Mouse (Mus musculus): ENCODE results near the gene 1810055G02Rik.

1810055G02Rik gene

DNA sequence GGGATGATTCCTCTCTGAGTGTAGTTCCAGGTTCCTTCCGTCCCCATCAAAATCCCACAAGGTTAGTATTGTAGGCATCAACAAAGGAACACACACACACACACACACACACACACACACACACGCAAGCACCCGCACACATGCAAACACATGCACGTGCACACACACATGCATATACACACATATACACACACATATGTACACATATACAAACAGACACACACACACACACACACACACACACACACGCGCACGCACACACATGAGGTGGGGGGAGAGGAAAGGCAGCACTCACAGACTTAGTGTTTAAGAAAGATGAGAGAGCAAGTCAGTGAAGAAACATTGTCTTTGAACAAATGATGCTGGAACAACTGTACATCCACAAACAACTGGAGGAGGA lies 35.3 kb downstream of the 1810055G02Rik start:
- in situ Hi-C loops (cut with MboI) = no loop called here

DNA sequence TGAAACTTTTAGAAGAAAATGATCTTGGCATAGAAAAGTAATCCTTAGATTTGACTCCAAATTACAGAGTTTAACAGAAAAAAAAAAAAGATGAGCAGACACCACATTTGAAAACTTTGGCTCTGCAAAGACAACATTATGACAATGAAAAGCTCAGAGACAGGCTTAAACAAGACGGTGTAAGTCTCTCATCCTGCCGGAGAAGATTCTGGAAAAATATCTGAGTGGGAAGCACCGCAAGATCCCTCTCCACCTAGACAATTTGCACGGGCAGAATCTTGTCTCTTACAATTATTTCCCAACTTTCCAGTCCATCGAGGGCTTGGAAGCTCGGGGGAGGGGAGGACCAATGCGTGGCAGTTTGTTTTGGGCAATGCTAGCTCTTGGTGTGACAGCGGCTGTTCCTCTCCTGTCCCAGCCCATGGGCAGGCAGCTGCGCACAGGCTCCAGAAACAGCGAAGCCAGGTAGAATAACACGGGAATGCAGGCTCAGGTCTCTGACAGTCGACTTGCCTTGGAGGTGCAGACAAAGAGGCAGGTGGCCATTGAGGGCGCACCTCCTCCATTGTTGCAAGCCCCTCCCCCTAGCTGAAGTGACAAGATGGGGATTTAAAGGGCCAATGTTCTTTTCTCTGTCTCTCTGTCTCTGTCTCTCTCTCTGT lies 35.9 kb downstream of the 1810055G02Rik start:
- in situ Hi-C loops (cut with MboI) = no loop called here

DNA sequence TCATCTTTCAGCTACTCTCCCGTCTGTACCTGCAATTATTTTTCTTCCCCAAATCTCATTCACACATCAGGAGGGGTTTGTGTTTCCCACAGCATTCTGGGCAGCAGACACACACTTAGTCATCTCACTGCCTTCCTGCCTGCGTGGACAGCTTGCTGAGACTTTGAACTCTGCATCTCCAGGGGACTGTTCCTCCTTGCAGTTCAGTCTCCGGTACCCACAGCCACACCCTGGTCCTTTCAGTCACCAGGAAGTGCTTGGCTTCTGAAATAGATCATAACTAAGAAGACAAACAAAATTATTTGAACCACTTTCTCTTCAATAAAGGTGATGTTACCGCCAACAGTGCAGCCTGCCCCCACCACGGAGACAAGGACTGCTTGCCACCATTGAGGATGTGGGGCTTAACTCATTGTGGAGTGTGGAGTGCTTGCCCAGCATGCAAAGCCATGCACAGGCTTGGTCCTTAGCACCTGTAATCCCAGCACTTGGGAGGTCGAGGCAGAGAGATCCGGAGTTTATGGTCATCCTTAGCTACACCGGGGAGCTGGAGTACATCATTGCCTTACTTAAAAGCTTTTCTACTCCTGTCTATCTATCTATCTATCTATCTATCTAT lies 44.6 kb downstream of the 1810055G02Rik start:
- in situ Hi-C loops (cut with MboI) = no loop called here

DNA sequence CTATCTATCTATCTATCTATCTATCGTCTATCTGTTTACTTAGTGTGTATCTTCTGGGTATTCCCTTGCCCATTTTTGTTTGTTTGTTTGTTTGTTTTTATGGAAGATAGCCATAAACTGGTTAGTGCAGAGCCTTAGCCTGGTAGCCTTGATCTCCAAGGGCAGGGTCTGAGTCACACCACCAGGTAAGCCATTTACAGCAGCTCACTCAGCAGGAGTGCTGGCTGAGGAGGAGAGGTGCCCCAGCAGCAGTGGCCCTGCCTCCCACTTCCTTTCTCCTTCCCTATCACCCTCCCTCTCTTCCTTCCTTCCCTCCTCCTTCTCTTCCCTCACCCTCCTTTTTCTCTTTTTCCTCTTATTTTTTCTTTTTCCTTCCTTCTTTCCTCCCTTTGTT lies 45.1 kb downstream of the 1810055G02Rik start:
- in situ Hi-C loops (cut with MboI) = no loop called here

DNA sequence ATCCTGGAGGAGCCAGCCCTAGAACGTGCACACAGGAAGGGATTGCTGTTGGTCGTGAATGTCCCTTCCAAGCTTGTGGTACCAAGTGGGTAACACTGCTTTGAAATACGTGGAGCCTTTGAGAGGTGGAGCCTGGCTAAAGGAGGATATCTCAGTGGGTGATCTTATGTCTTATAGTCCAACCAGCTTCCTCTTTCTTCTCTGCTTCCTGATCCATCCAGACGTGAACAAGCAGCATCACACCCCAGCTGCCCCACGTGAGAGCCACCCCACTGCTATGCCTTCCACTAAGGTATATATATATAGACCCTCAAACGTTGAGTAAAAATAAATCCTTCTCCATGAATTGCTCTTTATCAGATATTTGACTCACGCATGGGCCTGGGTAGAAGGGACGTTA lies 45.6 kb downstream of the 1810055G02Rik start:
- in situ Hi-C loops (cut with MboI) = no loop called here

DNA sequence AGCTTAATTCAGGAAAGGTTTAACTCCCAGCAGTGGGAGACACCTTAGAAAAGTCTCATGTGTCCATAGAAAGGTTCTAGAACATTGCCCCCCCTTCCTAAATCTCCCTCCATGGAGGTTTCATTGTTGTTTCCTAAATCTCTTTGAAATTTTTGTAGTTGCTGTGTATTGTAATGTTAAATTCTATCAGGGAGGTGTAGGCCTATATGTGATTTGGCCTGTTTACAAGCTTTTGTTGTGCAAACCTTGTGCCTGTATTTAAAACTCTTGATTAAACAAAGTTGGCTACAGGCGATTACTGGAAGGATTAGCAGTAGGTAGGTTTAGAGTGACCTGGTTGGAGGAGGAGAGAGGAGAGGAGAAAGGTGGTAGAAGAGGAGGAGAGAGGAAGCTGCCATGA lies 49.8 kb downstream of the 1810055G02Rik start:
- in situ Hi-C loops (cut with MboI) = no loop called here

DNA sequence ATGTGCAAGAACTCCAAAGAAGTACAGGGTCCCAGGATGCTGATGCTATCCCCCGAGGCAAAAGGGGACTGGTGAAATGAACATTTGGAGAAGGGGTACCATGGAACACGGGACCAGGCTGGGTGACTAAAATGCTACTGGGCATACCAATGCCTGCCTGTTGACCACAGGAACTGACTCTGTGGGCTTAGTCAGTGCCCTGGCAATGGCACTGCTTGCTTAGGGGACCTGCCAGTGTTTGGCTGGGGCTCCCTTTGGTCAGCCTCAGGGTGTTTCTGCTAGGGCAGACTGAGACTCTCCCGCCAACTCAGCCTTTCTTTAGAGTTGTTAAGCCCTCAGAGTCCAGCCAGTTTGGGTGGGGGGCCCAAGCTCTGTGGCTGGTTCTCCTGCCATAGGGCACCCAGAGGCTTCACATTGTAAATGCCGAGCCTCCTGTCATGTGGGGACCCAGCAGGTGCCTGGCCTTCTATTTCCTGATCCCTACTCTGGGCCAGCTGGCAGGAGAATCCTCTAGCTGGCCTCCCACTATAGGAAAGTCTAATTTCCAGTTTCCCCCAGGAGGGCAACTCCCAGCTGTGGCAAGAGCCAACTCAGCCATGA lies 57.2 kb downstream of the 1810055G02Rik start:
- in situ Hi-C loops (cut with MboI) = no loop called here

DNA sequence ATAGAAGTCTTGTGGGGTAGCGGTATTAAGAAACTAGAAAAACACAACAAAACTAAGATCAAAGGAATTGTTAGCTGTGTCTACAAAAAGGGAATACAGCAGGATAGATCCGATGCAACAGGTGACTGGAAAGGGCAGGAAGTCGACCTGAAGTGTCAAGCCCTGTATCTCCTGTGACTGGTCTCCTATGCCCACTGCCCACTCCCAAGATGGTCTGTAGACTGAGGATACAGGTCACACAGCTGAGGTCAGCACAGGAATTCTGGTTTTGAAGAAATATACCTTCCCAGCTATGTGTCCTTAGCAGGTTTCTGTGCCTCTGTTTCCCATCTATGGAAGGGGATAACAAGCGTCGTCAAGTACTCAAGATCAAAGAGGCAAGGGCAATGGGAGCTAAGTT lies 58.3 kb downstream of the 1810055G02Rik start:
- in situ Hi-C loops (cut with MboI) = no loop called here

DNA sequence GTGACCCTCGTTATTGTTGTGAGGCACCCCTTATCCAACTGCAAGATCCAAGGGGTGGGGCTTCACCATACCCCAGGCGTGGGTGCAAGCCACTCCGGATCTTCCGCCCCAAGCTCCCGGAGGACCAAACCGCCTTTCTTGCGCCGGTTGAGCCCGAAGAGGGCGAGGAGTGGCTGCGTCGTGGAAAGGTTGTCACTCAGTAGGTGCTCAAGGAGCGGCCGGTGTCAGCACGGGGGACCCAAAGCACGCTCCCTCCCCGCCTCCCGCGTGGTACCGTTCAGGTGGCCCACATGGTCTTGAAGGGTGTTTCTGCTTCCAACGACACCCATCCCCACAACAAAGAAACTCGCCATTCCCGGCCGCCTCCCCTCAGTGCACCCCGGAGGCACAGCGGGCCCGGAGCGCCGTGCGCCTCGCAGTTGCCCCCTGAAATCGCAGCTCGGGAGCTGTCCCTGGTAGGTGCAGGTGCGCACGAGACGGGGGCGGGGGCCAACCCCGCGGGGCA lies 59.2 kb downstream of the 1810055G02Rik start, which contains the start of gene Kmt5b:
Gene Kmt5b (plus strand): TSS at position 146 of the 505 bp plus-strand sequence.
- in situ Hi-C loops (cut with MboI) = no loop called here

Data from mature B cell (primary cell).